In the genomic region with DNA sequence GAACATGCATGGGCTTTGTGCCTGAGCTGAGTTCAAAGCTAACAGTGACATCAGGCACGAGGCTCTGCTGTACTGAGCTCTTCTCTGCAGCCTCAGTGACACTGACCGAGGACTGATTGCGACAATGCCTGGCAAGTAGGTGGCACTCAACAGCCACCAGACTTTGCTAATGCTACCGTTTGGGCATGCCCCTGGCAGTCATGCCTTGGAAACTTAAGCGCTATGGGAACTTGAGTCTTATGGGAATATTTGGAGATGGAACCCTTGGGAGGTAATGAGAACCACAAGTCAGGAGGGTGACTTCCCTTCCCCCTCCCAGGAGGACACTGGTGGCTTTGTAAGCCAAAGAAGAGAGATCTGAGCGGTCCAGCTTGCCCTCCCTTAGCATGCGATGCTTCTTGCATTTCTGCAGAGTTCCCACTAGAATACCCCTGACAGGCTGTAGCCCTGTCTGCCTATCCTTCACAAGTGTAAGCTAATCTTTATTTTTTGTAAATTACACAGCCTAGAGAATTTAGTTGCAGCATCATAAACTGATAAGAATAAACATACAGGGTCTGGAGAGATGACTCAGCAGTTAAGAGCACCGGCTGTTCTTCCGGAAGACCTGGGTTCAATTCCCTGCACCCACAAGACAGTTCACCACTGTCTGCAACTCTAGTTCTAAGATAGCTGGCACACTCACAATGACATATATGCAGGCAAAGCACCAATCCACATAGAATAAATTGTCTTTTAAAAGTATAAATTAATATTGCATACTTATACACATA, we compare ENCODE assay signal across 9 mouse cellular contexts.
DNase-seq lines count a peak whose midpoint lies in the region; ATAC-seq and TF ChIP-seq lines count a peak whose summit lies in the region.
"Had no signal": no experiment of that assay in that cellular context is flagged by ENCODE, and none has a peak within 500 bp of the region (broad histone marks: within the 10 kb centered on the region; RNA-seq: fewer than 3 reads in every experiment).

No protein-coding gene starts in this region.

- 27% methylated on average over 9 of the region's 9 CpGs for WGBS in embryonic facial prominence, embryonic 13.5 days
- 64% methylated on average over 9 of the region's 9 CpGs for WGBS in intestine, postnatal 0 days

- no peak overlapping the region for H3K27ac ChIP-seq in embryonic facial prominence, embryonic 13.5 days
- H3K27ac ChIP-seq in intestine, postnatal 0 days (ENCODE audit: low read depth, low read length), result no peak overlapping the region
- H3K27ac ChIP-seq: lung, embryonic 15.5 days had no signal

- H3K9ac ChIP-seq in embryonic facial prominence, embryonic 13.5 days, result no peak overlapping the region
- H3K9ac ChIP-seq in intestine, postnatal 0 days (ENCODE audit: low read depth, low read length), result no peak overlapping the region
- H3K9ac ChIP-seq: lung, embryonic 15.5 days had no signal

- no peaks in the 10 kb centered on the region for H3K4me1 ChIP-seq in embryonic facial prominence, embryonic 13.5 days
- no peaks in the 10 kb centered on the region for H3K4me1 ChIP-seq in intestine, postnatal 0 days (replicated peaks; ENCODE audit: control insufficient read depth, insufficient read depth, low read length)
- H3K4me1 ChIP-seq: lung, embryonic 15.5 days had no signal

- H3K9me3 ChIP-seq in embryonic facial prominence, embryonic 13.5 days, result no peaks in the 10 kb centered on the region
- H3K9me3 ChIP-seq in intestine, postnatal 0 days (ENCODE audit: control insufficient read depth), result no peaks in the 10 kb centered on the region
- H3K9me3 ChIP-seq: lung, embryonic 15.5 days had no signal

- H3K4me3 ChIP-seq in embryonic facial prominence, embryonic 13.5 days, result no peak overlapping the region
- no peak overlapping the region for H3K4me3 ChIP-seq in intestine, postnatal 0 days (ENCODE audit: low read depth, low read length)

- H3K4me2 ChIP-seq in embryonic facial prominence, embryonic 13.5 days, result peak overlapping the region; percentile 3; the same call in 1 of the 2 replicates
- H3K4me2 ChIP-seq in intestine, postnatal 0 days (replicated peaks; ENCODE audit: low read depth), result no peak overlapping the region

- DNase-seq in heart, adult 11 months, result peak; percentile 88
- DNase-seq in heart, adult 9 months (ENCODE audit: low spot score in 2 of 2), result no peak
- peak; percentile 2 to 7 for DNase-seq in thymus, adult 18-20 months
- no peak for DNase-seq in thymus, postnatal 10 days (ENCODE audit: low spot score in 2 of 2)
- DNase-seq in urinary bladder, postnatal 36 days (ENCODE audit: low spot score in 2 of 2), result no peak
- DNase-seq in spleen, adult 12 weeks (ENCODE audit: low spot score), result no peak

- ATAC-seq in embryonic facial prominence, embryonic 13.5 days (ENCODE audit: insufficient number of reproducible peaks, insufficient read depth, low FRiP score, low TSS enrichment, low read depth), result no peak
- ATAC-seq in intestine, postnatal 0 days, result no peak

- peaks cover 10% of the 10 kb centered on the region for H3K27me3 ChIP-seq in embryonic facial prominence, embryonic 13.5 days
- no peaks in the 10 kb centered on the region for H3K27me3 ChIP-seq in intestine, postnatal 0 days (replicated peaks; ENCODE audit: control insufficient read depth, insufficient read depth, low read length)

- TF ChIP-seq CTCF in intestine, postnatal 0 days (IDR thresholded peaks at IDR 0.05; ENCODE audit: low read depth), result no peak

- H3K36me3 ChIP-seq in embryonic facial prominence, embryonic 13.5 days, result no peaks in the 10 kb centered on the region
- H3K36me3 ChIP-seq in intestine, postnatal 0 days (ENCODE audit: control insufficient read depth, insufficient read depth), result no peaks in the 10 kb centered on the region
- H3K36me3 ChIP-seq: lung, embryonic 15.5 days had no signal

Comparison
In these comparisons a context has a peak if more than half of its experiments do, and no peak if none do; other contexts are left out.
1. DNase-seq: peak in heart, adult 11 months (single experiment) and thymus, adult 18-20 months (2 of 2); none in heart, adult 9 months (0 of 2), thymus, postnatal 10 days (0 of 2), urinary bladder, postnatal 36 days (0 of 2) and spleen, adult 12 weeks (single experiment).